Mouse (Mus musculus): Measurements from ENCODE around the gene Zfp493. TPM values are rescaled to one million over a fixed set of nuclear protein-coding genes. Genes with fewer than 3 reads are reported as not detected.
A peak's percentile ranks its signal among the peaks of the same experiment; 100 is the strongest.
"Not testable (repeated sequence)": the region's sequence is repeated elsewhere in the genome, so short reads cannot be mapped to it uniquely, and the experiment has no call there.

Gene Zfp493
- 0.90 and 2.1 TPM in 2 replicates for polyA plus RNA-seq (2012; rRNA removed)

DNA sequence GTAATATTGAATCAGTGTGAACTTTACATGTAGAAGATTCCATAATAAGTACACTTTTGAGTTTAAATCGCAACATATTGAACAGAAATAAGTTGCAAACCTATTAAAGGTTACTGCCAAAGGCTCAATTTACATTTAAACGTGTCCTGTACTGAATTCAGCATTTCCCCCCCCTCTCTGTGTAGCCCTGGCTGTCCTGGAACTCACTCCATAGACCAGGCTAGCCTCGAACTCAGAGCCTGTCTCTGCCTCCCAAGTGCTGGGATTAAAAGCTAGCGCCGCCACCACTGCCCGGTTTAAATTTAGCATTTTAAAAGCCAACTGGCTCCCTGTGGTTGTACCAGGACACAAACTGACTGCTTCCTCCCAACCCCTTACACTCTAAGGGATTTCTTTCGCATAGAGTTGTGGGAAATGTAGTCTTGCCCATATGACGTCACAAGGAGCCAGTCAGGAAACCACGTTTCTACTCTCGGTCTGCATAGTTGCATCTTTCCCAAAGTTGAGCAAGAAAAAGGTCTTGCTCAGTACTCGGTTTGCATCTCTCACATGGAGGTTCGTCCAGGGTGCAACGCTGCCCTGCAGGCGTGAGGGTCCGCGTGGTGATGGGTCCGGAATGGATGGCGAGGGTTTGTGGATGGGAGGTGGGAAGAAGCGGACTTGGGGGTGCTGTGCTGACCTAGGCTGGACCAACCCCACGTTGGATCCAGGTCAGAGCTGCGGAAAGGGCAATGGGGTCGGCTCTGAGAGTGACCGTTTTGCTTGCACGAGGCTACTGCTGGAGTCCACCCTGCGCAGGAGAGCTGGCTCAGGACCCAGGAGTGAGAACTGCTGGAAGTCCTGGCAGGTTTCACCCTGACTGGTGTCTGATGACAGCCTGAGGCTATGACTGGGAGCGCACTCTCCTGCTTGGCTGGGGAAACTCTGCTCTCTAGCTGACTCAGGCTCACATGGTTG is at the start of gene Zfp493:
Zfp493 (plus strand) TSS at position 429 of the 957 bp plus-strand sequence.
- Histone ChIP-seq H3K27me3 (replicated peaks; ENCODE audit: control insufficient read depth, insufficient read depth, low read length) (no peaks in the 10 kb centered on the region), H3K27ac (ENCODE audit: insufficient read depth, low read depth, low read length) (no peak within 1 kb of the TSS), H3K4me3 (ENCODE audit: insufficient read depth, low read depth, low read length) (peak within 1 kb of the TSS; percentile 87), H3K4me1 (ENCODE audit: control insufficient read depth, insufficient read depth, low read length) (no peaks in the 10 kb centered on the region), H3K36me3 (ENCODE audit: control insufficient read depth, insufficient read depth, low read length) (no peaks in the 10 kb centered on the region; the same call in 1 of the 2 replicates)
- DNase-seq, result peak; percentile 86
- no peak for TF ChIP-seq POLR2A (IDR thresholded peaks at IDR 0.05; ENCODE audit: low read depth, low read length)
- no peak for TF ChIP-seq CTCF (conservative IDR thresholded peaks at IDR 0.05; ENCODE audit: insufficient read depth, insufficient read length, low read depth, low read length)
- 11% methylated on average over 26 of the region's 26 CpGs for whole genome bisulfite sequencing

DNA sequence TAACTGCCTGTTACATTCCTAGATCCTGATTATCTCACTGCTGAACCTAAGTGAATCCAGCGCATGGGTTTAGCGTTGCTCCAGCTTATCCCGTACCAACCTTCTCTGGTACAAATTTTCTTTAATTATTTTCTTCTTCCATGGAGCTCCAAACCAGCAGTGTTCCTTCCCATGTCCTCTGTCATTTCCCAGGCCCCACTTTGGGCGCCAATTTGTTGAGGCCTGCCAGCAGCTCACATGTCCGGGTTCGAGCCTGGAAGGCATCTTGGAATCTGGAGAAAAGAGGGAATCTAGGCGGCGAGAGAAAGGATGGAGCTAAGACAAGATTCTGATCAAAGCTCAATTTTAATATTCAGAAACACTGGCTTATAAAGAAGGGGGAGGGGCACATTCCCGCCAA is 45.1 kb upstream of the Zfp493 start:
- not testable (repeated sequence) for H3K27ac ChIP-seq (ENCODE audit: insufficient read depth, low read depth, low read length); DNase-seq; H3K36me3 ChIP-seq (ENCODE audit: control insufficient read depth, insufficient read depth, low read length); H3K4me1 ChIP-seq (ENCODE audit: control insufficient read depth, insufficient read depth, low read length); H3K4me3 ChIP-seq (ENCODE audit: insufficient read depth, low read depth, low read length); H3K27me3 ChIP-seq (replicated peaks; ENCODE audit: control insufficient read depth, insufficient read depth, low read length)
- 97% methylated on average over 9 of the region's 9 CpGs for WGBS

DNA sequence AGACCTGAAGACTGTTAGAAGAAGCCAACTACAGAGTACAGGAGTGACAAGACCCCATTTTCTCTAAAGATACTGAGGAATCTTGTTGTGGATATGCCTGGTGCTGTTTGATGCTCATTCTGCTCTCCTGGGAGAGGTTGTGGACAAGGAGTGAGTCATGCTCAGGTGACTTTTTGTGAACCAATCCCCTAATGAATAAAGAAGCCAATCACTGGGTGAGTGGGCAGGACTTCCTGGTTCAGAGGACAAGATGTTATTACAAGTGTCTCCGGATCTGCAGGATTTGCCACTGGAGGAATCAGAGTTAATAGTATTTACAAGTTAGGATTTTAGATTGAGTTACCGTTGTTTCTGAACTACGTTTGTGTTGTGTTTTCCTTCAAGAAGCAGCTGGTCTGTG is 36.6 kb upstream of the Zfp493 start:
- Histone ChIP-seq H3K4me1 (ENCODE audit: control insufficient read depth, insufficient read depth, low read length) (no peaks in the 10 kb centered on the region), H3K27me3 (replicated peaks; ENCODE audit: control insufficient read depth, insufficient read depth, low read length) (no peaks in the 10 kb centered on the region), H3K4me3 (ENCODE audit: insufficient read depth, low read depth, low read length) (no peak overlapping the region), H3K27ac (ENCODE audit: insufficient read depth, low read depth, low read length) (no peak overlapping the region), H3K36me3 (ENCODE audit: control insufficient read depth, insufficient read depth, low read length) (no peaks in the 10 kb centered on the region; the same call in none of the 2 replicates)
- no peak for DNase-seq
- no peak for TF ChIP-seq CTCF (conservative IDR thresholded peaks at IDR 0.05; ENCODE audit: insufficient read depth, insufficient read length, low read depth, low read length)
- TF ChIP-seq POLR2A (IDR thresholded peaks at IDR 0.05; ENCODE audit: low read depth, low read length), result no peak
- WGBS, result 79% methylated on average over 3 of the region's 3 CpGs

DNA sequence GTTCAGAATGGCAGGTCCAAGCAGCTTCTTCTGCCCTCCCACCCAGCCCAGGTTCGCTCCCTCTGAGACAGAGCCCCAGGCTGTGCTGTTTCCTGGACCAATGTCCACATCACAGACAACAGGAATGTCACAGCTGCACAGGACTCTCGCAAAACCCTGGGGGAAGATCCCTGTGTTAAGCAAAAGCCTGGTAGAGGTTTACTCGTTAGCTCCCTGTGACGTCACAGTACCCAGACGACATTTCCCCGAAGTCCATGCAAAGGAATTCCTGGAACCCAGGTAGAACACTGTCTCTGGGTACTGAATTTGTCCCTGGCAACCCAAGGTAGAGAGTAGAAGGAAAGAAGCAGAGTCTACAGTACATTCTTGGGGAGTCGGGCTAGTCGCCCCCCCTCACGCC is 35.6 kb upstream of the Zfp493 start:
- Histone ChIP-seq H3K36me3 (ENCODE audit: control insufficient read depth, insufficient read depth, low read length) (no peaks in the 10 kb centered on the region; the same call in none of the 2 replicates), H3K27me3 (replicated peaks; ENCODE audit: control insufficient read depth, insufficient read depth, low read length) (no peaks in the 10 kb centered on the region), H3K4me1 (ENCODE audit: control insufficient read depth, insufficient read depth, low read length) (no peaks in the 10 kb centered on the region), H3K4me3 (ENCODE audit: insufficient read depth, low read depth, low read length) (no peak overlapping the region), H3K27ac (ENCODE audit: insufficient read depth, low read depth, low read length) (no peak overlapping the region)
- WGBS, result 91% methylated on average over 9 of the region's 9 CpGs
- DNase-seq, result no peak
- no peak for TF ChIP-seq POLR2A (IDR thresholded peaks at IDR 0.05; ENCODE audit: low read depth, low read length)

DNA sequence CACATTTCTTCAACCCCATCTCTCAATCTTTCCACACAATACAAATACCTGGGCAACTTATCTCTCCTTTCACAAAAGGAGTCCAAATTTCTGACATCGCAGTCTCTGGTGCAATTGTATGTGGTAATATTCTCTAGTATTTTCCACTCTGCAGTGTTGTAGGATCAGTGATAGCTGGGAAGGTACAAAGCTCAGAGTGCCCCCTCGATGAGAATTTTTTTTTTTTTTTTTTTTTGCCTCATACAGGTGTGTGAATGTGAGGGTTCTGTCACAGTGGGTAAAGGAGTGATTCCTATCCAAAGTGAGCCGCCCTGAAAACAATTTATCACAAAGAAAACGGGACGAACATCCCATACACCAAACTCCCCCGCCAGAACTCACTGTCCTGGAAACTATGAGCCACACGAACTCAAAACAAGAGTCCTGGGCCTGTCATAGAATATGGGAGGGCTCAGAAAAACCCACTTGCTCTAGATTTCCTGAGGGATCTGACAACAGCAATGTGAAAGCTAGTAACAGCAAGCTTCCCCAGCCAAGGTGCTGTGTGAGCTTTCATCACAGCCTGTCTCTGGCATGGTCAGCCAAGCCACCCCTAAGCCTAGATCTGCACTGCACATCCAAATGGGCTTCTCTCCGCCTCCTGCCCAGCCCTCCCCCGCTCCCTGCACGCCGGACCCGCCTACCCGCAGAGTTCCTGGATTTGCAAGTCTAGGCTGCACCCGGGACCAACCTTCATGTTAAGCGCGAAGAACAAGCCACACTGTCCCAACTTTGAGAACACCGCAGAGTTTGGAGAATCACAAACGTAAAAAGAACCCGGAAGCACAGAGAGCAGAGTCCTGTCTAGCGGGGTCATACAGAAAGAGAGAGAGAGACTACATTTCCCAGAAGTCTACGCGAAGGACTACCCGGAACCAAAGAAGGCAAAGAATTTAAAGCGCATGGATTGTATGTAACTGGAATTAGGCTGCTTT is 24.9 kb upstream of the Zfp493 start, which contains the start of gene Zfp85:
Zfp85 (minus strand) TSS at position 896 of the 974 bp plus-strand sequence.
- TF ChIP-seq POLR2A (IDR thresholded peaks at IDR 0.05; ENCODE audit: low read depth, low read length) (no peak), CTCF (conservative IDR thresholded peaks at IDR 0.05; ENCODE audit: insufficient read depth, insufficient read length, low read depth, low read length) (no peak)
- Histone ChIP-seq H3K4me3 (ENCODE audit: insufficient read depth, low read depth, low read length) (peak within 1 kb of the TSS; percentile 71), H3K27me3 (replicated peaks; ENCODE audit: control insufficient read depth, insufficient read depth, low read length) (no peaks in the 10 kb centered on the region), H3K27ac (ENCODE audit: insufficient read depth, low read depth, low read length) (peak within 1 kb of the TSS; percentile 71), H3K4me1 (ENCODE audit: control insufficient read depth, insufficient read depth, low read length) (0 out of 2 replicates have a peak, but pooled peaks cover 3% of the 10 kb centered on the region), H3K36me3 (ENCODE audit: control insufficient read depth, insufficient read depth, low read length) (no peaks in the 10 kb centered on the region)
- WGBS, result 4% methylated on average over 24 of the region's 24 CpGs
- peak; percentile 77 for DNase-seq

DNA sequence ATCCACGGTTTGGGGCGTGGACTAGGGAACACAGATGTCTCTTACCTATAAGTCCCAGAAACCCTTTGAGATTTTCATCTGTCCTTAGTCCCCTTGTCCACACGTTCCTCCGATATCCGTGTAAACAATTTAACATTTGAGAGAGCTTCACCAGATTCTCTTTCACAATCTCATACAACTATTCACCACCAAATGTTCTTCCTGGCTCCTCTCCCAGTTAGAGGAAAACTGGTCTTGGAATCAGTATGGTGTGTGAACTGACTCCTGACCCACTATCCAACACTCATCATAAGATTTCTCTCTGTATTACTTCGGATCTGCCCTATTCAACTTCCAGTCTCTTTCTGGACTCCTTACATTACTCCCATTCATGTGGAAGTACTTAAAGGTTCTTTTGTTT is 23.7 kb upstream of the Zfp493 start:
- DNase-seq, result no peak
- 0 out of 2 replicates have a peak, but pooled peaks cover 3% of the 10 kb centered on the region for H3K4me1 ChIP-seq (ENCODE audit: control insufficient read depth, insufficient read depth, low read length)
- no peaks in the 10 kb centered on the region for H3K36me3 ChIP-seq (ENCODE audit: control insufficient read depth, insufficient read depth, low read length)
- H3K27me3 ChIP-seq (replicated peaks; ENCODE audit: control insufficient read depth, insufficient read depth, low read length), result no peaks in the 10 kb centered on the region
- no peak overlapping the region for H3K27ac ChIP-seq (ENCODE audit: insufficient read depth, low read depth, low read length)
- H3K4me3 ChIP-seq (ENCODE audit: insufficient read depth, low read depth, low read length), result no peak overlapping the region
- WGBS, result 85% methylated on average over 6 of the region's 6 CpGs
- TF ChIP-seq POLR2A (IDR thresholded peaks at IDR 0.05; ENCODE audit: low read depth, low read length) (no peak), CTCF (conservative IDR thresholded peaks at IDR 0.05; ENCODE audit: insufficient read depth, insufficient read length, low read depth, low read length) (no peak)

Measured in kidney, adult 2 months (tissue).